Mouse (Mus musculus) myocyte (in vitro differentiated cells): ENCODE measurements around the gene Rab6b.

ENCODE experiments used
- CEBPB ChIP-seq: IDR thresholded peaks from 2 replicates; pipeline ENCODE4 v1.6.1; 2011; ENCODE audit warnings: mild to moderate bottlenecking, moderate library complexity; ENCODE audit not compliant: poor library complexity, insufficient read depth, severe bottlenecking
- MAX ChIP-seq: IDR thresholded peaks from one replicate; pipeline ENCODE4 v1.6.1; 2011; ENCODE audit warnings: low read depth, mild to moderate bottlenecking, control low read depth
- POLR2AphosphoS2 ChIP-seq: IDR thresholded peaks from one replicate; pipeline ENCODE4 v1.6.1; 2011; ENCODE audit warnings: low read depth, control low read depth; ENCODE audit not compliant: insufficient read length
- TCF3 ChIP-seq: IDR thresholded peaks from one replicate; pipeline ENCODE4 v1.6.1; 2011; ENCODE audit warnings: low read depth, control low read depth; ENCODE audit not compliant: insufficient read length
- USF1 ChIP-seq: IDR thresholded peaks from one replicate; pipeline ENCODE4 v1.6.1; 2011; ENCODE audit warnings: low read depth, mild to moderate bottlenecking, control low read depth, moderate library complexity

DNA sequence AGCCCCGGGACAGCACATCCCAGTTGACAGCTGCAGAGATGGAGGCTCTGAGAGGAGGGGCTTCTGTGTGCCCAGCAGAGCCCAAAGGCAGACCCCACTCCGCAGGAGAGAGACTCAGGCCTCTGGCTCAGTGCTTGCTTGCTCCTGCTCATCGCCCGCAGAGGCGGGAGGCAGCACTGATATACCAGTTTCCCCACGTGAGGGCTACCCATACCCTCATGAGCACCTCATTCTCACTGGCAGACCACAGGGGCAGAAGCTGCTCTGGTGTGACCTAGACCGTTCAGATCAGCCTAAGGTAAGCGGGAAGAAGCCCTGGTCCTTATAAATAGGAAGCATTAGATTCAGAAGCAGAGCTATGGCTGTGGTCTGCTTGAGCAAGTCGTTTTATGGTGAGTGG lies 8.2 kb downstream of the Rab6b start:
- TF ChIP-seq USF1 = no peak
- TF ChIP-seq POLR2AphosphoS2 = no peak
- TF ChIP-seq TCF3 = no peak
- TF ChIP-seq MAX = no peak
- TF ChIP-seq CEBPB = no peak
